Mouse (Mus musculus) neutrophil, adult 5-6 weeks (primary cell): ENCODE measurements around the gene Kank3. TPM values are rescaled to one million over a fixed set of nuclear protein-coding genes. Genes with fewer than 3 reads are reported as not detected.

Experiments used
- ATAC-seq: fragments of 151-379, 151-347 bp; 2 replicates; pipeline ENCODE4 v1.8.0; 2017; ENCODE audit warnings: mild to moderate bottlenecking, moderate TSS enrichment; ENCODE audit not compliant: insufficient number of reproducible peaks, poor library complexity, low FRiP score, severe bottlenecking; ENCODE audit errors: extremely low read depth
- total RNA-seq: library from RNA; stranded (forward); fragments of 200-1000 nt; gene quantifications from 2 replicates; pipeline ENCODE4 v1.2.3, GENCODE M21; 2017

The Kank3 gene
- total RNA-seq: 3.1 and 4.0 TPM in 2 replicates

DNA sequence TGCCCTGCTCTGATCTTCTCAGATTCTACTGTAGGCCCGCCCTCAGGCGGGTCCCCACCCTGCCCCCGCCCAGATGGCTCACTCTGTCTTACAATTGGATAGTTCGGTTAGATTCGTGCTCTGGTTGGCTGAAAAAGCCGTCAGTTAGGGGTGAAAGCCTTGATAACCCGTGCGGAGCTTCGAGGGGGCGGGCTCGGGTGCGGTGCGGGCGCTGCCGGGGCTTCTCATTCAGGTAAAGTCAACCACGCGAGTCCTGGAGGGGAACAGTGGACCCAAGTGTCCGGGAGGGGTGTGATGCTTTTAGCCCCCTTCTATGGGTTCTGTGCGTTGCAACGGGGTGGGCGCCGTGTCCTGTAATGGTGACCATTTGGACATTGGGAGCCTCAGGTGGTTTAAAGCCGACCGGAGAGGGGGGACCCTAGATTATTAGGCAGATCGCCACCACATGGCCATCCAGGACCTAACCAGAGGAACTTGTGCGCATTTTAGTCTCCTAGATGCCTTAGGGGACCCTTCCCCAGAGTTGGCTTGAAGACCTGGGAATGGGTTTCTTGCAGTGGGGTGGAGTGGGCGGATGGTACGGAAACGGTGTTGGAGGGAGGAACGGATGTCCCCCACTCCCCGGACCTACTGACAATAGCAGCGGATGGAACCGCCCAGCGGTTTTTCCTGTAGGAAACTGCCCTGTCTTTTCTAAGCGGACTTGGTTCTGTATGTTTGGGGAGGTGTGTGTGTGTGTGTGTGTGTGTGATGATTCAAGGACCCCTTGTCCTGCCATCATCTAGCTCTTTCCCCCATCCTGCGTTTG lies at the start of gene Kank3:
TSS of gene Kank3 (plus strand) at position 186 of the 808 bp plus-strand sequence.
- peak; percentile 79 for ATAC-seq

DNA sequence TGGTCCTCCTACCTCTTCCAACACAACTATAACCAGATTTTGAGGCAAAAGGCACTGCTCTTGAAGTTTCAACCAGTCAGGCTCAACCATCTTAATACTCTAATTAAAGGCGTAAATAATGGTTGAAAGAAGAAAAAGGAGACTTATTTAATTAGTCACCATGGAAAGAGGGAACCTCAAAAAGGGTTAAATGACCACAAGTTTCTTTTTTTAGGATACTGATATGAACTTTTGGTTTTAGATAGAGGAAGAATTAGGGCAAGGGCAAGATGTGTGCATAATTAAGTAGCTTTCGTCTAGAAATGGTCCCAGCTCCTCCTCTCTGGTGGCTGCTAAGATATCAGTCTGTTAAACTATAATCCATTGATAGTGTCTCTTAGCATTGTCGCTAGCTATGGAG lies 43.9 kb upstream of the Kank3 start:
- no peak for ATAC-seq

DNA sequence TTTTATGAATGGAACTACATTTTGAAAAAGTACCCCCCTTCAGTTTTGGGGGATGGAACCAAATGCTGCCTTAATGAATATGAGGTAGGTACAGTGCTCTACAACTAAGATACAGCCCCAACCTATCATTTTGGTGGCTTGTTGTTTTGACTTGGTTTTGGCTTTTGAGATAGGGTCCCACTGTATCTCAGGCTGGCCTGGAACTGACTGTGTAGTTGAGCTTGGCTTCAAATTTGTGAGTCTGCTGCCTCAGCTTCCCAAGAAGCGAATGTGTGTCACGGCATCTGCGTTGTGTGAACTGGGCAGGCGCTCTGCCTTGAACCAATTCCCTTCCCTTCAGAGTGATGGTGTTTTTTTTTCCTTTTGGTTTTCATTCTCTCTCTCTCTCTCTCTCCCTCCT lies 38.7 kb upstream of the Kank3 start:
- ATAC-seq: no peak

DNA sequence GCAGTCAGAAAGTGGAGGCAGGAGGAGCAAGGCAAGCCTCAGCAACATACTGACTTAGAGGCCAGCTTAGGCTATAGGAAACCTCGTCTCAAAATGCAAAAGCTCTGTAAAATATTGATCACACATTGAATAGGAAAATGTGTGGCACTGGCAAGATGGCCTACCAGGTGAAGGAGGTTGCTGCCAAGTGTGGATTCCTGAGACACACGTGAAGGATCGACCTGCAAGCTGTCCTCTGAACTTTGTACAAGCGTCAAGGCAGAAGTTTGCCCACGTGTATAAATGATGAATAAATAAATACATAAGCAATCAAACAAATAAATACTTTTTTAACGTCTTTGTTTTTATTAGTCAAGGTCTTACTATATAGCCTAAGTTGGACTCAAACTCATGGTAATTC lies 36.9 kb upstream of the Kank3 start:
- ATAC-seq: no peak

DNA sequence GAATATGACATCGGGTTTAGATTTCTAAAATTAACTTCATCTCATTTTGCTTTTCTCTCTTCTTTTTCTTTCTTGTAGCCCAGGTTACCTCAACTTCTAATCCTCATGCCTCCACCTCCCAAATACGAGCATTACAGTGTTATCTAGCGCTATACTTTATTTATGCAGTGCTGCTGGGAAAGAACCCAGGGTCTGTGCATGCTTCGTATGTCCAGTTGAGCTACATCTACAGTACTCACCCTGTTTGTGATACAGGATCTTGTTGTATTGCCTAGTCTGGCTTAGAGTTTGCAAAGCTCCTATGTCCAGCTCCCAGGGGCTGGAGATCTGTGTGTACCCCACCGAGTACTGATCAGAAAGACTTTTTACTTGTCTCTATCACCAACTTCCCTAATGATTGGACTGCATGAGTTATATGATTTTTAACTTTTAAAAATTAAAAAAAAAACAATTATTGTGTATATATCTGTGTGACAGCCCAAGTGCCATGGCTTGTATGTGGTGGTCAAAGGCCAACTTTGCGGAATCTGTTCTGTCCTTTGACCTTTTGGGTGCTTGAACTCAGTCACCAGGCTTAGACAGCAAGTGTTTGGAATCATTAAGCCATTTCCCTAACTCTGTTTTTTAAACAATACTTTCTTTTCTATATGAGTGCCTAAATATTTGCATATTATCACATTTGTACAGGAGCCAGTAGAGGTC lies 36.3 kb upstream of the Kank3 start:
- no peak for ATAC-seq

DNA sequence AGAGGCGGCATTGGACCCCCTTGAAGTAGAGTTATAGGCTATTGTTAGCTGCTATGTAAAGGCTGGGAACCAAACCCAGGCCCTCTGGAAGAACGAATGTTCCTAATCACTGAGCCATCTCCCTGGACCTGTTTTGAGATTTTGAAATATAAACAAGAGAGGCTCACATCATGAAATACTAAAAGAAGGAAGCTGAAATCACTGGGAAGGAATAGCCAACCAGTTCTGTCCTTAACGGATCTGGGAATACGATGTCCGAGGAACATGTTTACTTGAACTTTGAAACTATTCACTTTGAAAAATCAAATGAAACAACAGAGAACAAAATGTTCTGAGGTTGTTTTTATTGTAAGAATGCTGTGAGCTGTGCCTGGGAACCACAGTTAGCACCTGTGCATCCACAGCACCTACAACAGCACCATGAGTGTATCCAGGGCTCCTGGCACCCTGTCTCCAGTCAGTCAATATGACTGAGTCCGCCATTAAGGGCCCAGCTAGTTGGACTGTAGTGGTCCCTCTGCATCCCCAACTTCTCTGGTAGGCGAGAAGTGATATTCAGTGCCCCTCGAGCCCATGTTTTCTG lies 35.7 kb upstream of the Kank3 start:
- no peak for ATAC-seq

DNA sequence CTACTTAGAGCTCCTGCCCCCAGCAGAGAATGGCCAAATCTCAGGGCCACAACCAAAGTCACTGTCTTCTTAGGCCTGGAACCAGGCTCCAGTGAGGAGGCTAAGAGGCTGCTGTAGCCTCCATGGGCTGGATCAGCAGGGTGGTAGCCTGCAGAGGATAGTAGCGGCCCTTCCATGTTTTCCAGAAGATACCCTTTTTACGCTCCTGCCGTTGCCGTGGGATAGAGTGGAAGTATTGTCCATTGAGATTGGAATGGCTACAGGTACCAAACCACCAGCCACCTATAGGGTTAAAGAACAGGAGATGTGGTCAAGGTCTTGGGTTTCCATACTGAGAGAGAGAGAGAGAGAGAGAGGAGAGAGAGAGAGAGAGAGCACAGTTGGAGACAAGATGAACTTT lies 35.0 kb upstream of the Kank3 start:
- no peak for ATAC-seq

DNA sequence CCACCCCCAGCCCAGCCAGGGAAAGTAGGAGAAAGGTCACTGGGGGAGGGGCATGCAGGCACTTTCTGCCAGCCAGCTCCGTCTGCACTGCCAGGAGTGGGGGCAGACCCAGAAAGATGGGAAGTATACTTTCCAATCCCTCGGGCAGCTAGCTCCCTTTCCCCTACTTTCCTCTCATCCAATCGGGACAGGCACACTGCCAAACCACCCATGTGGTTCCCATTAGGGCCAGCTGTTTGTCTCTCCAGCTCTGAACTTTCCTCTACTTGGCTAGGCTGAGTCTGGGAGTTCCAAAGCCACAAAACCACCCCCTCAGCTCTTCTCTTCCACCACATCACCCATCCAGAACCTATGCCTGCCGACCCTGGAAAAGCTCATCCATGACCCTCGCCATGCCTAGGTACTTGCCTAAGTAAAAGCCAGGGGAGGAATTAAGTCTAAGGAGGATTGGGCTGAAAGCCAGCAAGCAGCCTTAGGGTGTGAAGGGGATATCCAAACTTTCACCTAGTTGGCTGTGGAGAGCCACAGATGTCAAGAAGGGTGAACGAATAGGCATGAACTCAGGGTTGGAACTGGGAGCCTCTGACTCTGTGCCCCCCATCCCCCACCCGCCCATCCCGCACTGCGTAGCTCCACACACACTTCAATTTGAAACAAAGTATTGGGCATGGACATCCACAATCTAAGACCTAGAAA lies 30.9 kb upstream of the Kank3 start:
- no peak for ATAC-seq

DNA sequence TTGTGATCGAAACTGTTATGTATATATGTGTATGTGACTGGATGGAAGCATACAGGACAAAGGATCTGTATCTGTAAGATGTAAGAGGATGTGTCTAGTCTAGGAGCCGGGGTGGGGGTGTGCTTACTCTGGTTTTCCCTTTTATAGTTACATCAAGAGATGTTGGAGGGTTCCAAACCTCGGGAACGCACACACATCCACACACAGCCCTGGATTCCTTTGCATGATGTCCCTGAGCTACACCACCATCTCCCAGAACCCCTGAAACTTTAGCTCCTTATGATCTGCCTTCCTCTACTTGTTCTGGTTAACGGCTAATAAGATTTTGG lies 30.4 kb upstream of the Kank3 start:
- no peak for ATAC-seq

DNA sequence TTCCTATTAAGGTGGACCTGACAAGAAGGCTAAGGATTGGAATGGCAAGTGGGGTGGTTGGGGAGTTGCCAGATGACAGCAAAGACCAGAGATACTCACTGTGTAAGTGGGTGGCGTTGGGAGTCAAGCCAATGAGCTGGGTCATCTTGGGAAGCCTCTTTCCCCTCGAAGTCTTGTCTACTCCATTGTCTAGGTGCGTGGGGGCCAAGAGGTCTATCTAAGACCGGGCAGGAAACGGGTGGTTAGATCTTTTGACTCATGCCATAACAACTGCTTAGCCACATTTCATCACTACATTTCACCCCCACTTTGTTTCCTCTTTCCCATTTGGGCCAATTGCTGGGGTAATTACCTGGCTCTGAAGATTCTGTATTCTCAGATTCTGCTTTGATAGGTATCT lies 29.9 kb upstream of the Kank3 start:
- ATAC-seq: no peak

DNA sequence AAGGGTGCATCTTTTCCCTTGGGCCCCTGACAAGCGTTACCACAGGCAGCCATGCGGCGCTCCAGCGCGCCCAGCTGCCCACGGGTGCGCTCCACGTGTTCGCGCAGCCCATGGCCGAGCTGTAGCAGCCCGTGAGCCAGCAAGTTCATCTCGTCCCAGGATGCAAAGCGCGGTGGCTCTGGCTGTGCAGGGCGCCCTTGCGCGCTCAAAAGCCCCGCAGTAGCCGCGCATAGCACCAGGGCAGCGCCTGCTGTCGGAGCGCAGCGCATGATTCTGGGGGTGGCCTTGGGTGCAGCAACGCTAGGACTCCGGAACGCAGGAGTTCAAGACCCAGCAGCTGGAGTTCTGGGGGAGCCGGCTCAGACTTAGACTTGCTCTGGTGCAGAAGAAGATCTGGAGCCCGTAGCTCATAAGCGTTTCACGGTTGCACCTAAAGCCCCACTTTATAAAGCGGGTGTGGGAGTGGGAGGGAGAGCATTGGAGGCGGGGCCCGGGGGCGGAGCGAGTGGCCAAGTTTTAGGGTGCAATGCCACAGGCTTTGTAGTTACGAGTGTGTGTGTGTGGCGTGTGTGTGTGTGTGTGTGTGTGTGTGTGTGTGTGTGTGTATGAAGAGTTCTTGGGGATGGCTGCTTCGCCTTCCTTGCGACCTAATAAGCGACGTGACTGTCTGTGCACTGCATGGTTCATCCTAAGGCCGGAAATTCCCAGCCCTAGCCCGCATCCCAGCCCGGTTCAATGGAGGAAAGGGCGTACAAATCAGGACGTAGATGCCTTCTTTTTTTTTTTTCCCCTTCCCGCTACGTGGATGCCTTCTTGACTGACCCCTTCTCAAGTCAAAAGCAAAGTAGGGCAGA lies 29.0 kb upstream of the Kank3 start, which contains the start of gene Angptl4:
TSS of gene Angptl4 (minus strand) at position 707 of the 854 bp plus-strand sequence.
- ATAC-seq: peak; percentile 58

DNA sequence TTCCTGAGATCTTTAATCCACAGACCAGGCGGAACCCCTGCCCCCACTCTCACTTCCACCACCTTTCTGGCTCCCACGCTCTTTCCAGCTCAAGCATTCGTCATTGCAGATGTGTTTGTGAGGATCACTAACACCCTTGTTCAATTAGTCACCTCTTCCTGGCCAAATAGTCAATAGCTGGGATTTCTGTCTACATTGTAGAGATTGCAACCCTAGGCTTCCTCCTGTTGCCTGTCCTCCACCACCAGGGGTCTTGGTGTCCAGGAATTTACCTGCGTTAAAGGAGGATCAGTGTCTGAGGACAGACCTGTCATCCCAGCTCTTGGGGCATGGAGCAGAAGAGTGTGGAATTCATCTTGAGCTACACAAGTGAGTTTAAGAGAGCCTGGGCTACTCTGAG lies 28.3 kb upstream of the Kank3 start:
- no peak for ATAC-seq

DNA sequence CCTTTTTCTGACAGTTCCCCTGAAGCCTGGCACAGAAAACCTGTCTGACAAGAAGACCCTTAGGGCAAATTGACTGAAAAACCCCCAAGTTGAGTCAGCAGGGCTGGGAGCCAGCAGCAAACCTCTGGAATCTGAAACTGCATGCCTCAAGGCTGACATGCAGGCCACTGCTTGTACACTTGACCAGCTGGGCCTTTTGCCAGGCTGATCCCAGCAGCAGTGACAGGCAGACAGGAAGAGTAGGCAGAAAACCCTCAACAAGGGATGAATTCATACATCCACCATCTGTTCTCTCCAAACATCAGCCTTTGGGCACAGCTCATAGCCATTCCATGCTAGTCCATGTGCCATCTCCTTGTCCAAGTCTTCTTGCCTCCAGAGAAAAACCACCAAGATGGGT lies 26.9 kb upstream of the Kank3 start:
- ATAC-seq: no peak

DNA sequence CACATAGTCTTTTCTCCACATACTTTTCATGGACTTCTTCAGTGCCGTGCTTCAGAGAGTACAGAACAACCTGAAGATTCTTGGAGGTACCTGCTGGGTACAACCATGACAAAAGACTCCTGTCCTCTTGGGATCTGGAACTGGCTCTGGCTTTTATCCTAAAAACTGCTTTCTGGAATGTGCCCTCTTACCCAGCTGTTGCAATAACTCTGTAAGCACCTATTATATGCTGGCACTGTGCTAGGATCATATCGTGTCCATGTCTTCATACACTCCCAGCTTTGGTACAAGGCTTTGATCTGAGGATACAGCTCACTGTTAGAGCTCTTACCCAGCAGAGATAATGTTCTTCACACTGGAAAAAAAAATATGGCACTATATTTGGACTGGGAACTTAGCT lies 25.4 kb upstream of the Kank3 start:
- ATAC-seq: no peak

DNA sequence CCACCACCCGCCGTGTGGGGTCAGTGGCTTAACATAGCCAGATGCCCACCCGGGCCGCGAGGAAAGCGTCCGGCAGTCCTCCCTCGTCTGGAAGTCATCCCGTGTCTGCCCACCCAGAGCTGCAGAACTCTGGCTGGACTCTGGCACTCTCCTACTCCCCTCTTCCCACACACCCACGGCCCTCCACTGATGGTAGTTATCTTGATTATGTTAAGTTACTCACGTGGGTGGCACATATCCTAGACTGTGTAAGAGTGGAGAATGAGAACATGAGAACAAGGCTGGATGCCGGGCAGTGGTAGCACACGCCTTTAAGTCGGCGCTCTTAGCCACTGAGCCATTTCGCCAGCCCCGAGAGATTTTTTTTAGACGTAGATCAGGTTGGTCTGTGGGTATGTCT lies 23.9 kb upstream of the Kank3 start:
- no peak for ATAC-seq

DNA sequence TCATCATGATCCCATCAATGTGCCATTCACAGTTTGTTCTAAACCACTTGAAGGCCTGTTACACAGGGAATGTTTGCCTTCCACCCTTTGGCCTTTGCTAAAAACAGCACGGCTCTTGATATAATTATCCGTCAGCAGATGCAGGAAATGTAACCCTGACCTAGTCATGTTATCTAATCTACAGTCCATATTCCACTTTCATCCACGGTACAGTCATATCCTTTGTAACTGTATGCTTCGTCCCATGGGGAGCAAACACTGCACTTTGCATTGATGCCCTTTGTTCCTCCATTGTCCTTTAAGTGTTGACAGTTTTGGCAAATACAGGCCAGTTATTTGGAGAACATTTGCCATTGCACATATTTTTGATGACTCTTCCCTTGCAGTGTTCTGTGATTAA lies 21.6 kb upstream of the Kank3 start:
- no peak for ATAC-seq

DNA sequence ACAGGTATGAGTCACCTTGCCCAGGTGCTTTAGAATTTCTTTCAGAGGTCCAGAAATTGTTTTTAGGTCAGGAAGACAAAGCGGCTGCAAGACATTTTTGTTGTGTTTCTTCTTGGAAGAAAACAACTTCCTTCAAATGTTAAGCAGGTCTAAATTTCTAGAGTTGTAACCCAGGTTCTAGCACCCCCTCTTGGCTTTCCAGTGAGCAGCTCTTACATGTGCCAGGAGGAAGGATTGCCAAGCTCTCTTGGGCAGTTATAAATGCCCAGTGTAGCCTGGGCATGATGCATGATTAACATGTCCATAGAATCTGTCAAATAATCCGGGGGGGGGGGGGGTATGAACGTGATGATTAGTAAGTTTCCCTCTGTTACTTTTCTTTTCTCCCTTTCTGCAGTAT lies 12.0 kb upstream of the Kank3 start:
- no peak for ATAC-seq

DNA sequence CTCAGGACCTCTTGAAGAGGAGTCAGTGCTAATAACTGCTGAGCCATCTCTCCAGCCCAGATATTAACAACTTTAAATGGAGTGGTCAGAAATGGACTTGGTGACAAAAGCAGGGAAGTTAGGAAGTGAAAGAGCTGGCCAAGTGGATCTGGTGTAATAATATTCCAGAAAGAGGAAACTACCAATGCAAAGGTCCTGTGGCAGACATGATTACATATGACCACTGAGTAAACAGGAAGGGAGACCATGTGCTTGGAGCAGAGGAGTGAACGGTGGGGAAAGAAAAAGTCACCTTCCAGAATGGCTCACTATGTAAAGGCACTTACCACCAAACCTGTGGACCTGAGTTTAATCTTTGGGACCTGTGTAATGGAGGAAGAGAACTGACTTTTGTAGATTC lies 11.0 kb upstream of the Kank3 start:
- ATAC-seq: no peak

DNA sequence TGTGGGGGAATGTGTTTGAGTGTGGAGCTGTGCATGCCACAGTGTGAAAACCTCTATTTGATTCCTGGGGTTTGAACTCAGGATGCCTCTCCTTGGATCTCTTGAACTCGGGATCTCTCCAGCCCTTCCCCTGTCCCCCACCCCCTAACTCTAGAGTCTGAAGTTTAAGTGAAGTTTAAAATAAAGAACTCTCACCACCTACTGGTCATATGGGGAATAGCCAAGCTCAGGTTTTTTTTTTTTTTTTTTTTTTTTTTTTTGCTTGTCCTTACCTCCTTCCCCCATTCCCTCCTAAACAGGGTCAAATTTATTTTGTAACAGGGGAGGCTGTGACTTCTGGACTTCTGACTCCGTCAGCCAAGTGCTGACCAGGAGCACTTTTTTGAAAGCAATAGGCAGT lies 8.1 kb upstream of the Kank3 start:
- peak; percentile 44; the same call in 1 of the 2 replicates for ATAC-seq
